Mouse (Mus musculus): ENCODE results near the gene Cnpy2. TPM values are rescaled to one million over a fixed set of nuclear protein-coding genes. Genes with fewer than 3 reads are reported as not detected.

Cnpy2 gene
- polyA plus RNA-seq, 1 experiment from 2014 or later = 349 TPM

- WGBS = 68% methylated on average over 6 of the region's 6 CpGs
- Histone ChIP-seq H3K4me3 (no peak overlapping the region), H3K9ac (no peak overlapping the region)
Measured at GRCm38 (mm10) chr10:128370021-128370420, 47.8 kb downstream of the Cnpy2 start.

DNA sequence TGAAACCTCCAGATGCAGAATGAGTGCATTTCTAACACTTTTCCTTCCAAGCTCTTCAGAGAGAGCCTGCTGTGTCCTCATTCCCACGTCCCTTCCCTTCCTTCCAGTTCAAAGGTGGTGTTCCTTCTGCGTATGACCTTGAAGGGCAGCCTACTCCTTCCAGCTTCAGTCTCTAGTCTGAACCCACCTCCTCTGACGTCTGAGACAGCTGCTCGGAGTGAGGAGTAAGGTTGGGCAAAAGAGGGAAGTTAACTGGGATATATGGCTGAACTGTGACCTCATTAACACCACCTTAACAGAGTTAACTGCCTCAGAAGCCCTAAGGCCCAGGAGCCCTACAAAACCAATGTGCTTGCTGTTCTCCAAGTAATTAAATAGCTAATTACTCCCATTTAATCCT is 48.3 kb downstream of the Cnpy2 start:
- Histone ChIP-seq H3K27ac (no peak overlapping the region), H3K27me3 (no peaks in the 10 kb centered on the region), H3K4me3 (no peak overlapping the region), H3K4me2 (no peak overlapping the region), H3K36me3 (peaks cover under 1% of the 10 kb centered on the region), H3K9me3 (no peaks in the 10 kb centered on the region), H3K4me1 (peaks cover 14% of the 10 kb centered on the region), H3K9ac (no peak overlapping the region)
- 50% methylated on average over 4 of the region's 4 CpGs for WGBS
- ATAC-seq (ENCODE audit: insufficient number of reproducible peaks, insufficient read depth, low FRiP score, low TSS enrichment, low read depth) = no peak

More at GRCm38 (mm10) chr10:128370021-128370420, 47.8 kb downstream of the Cnpy2 start:
- H3K4me1 ChIP-seq = peaks cover 14% of the 10 kb centered on the region
- no peak overlapping the region for H3K27ac ChIP-seq
- no peak overlapping the region for H3K4me2 ChIP-seq
- no peaks in the 10 kb centered on the region for H3K9me3 ChIP-seq
- peaks cover 7% of the 10 kb centered on the region for H3K36me3 ChIP-seq
- no peak for ATAC-seq (ENCODE audit: insufficient number of reproducible peaks, insufficient read depth, low FRiP score, low TSS enrichment, low read depth)
- no peaks in the 10 kb centered on the region for H3K27me3 ChIP-seq

DNA sequence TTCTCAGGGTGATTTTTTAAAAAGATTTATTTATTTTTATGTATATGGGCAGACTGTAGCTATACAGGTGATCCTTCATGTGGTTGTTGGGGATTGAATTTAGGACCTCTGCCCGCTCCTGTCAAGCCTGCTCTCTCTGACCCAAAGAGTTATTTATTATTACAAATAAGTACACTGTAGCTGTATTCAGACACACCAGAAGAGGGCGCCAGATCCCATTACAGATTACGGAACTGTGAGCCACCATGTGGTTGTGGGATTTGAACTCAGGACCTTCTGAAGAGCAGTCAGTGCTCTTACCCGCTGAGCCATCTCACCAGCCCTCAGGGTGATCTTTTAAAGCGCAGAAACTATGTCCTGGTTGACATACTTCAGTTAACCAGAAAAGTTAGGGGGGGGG is 49.9 kb downstream of the Cnpy2 start:
- Histone ChIP-seq H3K4me3 (no peak overlapping the region), H3K4me2 (no peak overlapping the region), H3K27me3 (no peaks in the 10 kb centered on the region), H3K9me3 (no peaks in the 10 kb centered on the region), H3K27ac (no peak overlapping the region), H3K9ac (no peak overlapping the region), H3K36me3 (no peaks in the 10 kb centered on the region), H3K4me1 (peaks cover 21% of the 10 kb centered on the region)
- no peak for ATAC-seq (ENCODE audit: insufficient number of reproducible peaks, insufficient read depth, low FRiP score, low TSS enrichment, low read depth)
- 79% methylated on average over 5 of the region's 5 CpGs for WGBS

GRCm38 (mm10) chr10:128372989-128373748 is 50.9 kb downstream of the Cnpy2 start:
- WGBS = 77% methylated on average over 6 of the region's 6 CpGs
- ATAC-seq (ENCODE audit: insufficient number of reproducible peaks, insufficient read depth, low FRiP score, low TSS enrichment, low read depth) = no peak
- no peak overlapping the region for H3K4me3 ChIP-seq
- no peak overlapping the region for H3K4me2 ChIP-seq
- no peak overlapping the region for H3K9ac ChIP-seq
- peaks cover 19% of the 10 kb centered on the region for H3K4me1 ChIP-seq
- H3K36me3 ChIP-seq = no peaks in the 10 kb centered on the region; the same call in 1 of the 2 replicates
- no peak overlapping the region for H3K27ac ChIP-seq
- no peaks in the 10 kb centered on the region for H3K9me3 ChIP-seq
- no peaks in the 10 kb centered on the region for H3K27me3 ChIP-seq

- Histone ChIP-seq H3K9me3 (no peaks in the 10 kb centered on the region), H3K4me1 (peaks cover 26% of the 10 kb centered on the region), H3K27ac (no peak overlapping the region), H3K36me3 (peaks cover 12% of the 10 kb centered on the region), H3K27me3 (no peaks in the 10 kb centered on the region), H3K4me3 (no peak overlapping the region), H3K4me2 (no peak overlapping the region), H3K9ac (no peak overlapping the region)
- ATAC-seq (ENCODE audit: insufficient number of reproducible peaks, insufficient read depth, low FRiP score, low TSS enrichment, low read depth) = no peak
- WGBS = 75% methylated on average over 6 of the region's 6 CpGs
Measured at GRCm38 (mm10) chr10:128374393-128374792, 52.1 kb downstream of the Cnpy2 start.

- Histone ChIP-seq H3K36me3 (peaks cover 29% of the 10 kb centered on the region), H3K4me2 (peak overlapping the region; percentile 81), H3K27me3 (no peaks in the 10 kb centered on the region), H3K4me3 (peak overlapping the region; percentile 95), H3K4me1 (peaks cover 26% of the 10 kb centered on the region), H3K9ac (peak overlapping the region; percentile 99), H3K9me3 (no peaks in the 10 kb centered on the region), H3K27ac (peak overlapping the region; percentile 97)
- WGBS = 51% methylated on average over 4 of the region's 4 CpGs
- no peak for ATAC-seq (ENCODE audit: insufficient number of reproducible peaks, insufficient read depth, low FRiP score, low TSS enrichment, low read depth)
Measured at GRCm38 (mm10) chr10:128376099-128376454, 53.8 kb downstream of the Cnpy2 start.

GRCm38 (mm10) chr10:128376455-128377211 is 54.4 kb downstream of the Cnpy2 start, which contains the start of gene Ankrd52:
Ankrd52 (plus strand) TSS chr10:128377115.
- ATAC-seq (ENCODE audit: insufficient number of reproducible peaks, insufficient read depth, low FRiP score, low TSS enrichment, low read depth) = peak; percentile 89
- H3K4me3 ChIP-seq = peak within 1 kb of the TSS; percentile 95
- peak within 1 kb of the TSS; percentile 99 for H3K9ac ChIP-seq
- H3K27ac ChIP-seq = peak within 1 kb of the TSS; percentile 97
- H3K4me1 ChIP-seq = peaks cover 26% of the 10 kb centered on the region
- under 1% methylated on average over 44 of the region's 73 CpGs for WGBS
- peak within 1 kb of the TSS; percentile 81 for H3K4me2 ChIP-seq
- H3K9me3 ChIP-seq = no peaks in the 10 kb centered on the region
- no peaks in the 10 kb centered on the region for H3K27me3 ChIP-seq
- H3K36me3 ChIP-seq = peaks cover 34% of the 10 kb centered on the region

Other genes starting within 250 kb of the Cnpy2 start
- gene Atp5b, start 239.2 kb upstream of the Cnpy2 start, polyA plus RNA-seq (2015; fragmentation: Nextera tagmentation; extraction: Ambion mirVana) = 1,953 and 2,050 TPM in 2 replicates
- gene Baz2a, start 230.9 kb upstream of the Cnpy2 start, polyA plus RNA-seq (2015; fragmentation: Nextera tagmentation; extraction: Ambion mirVana) = 10.9 and 11.4 TPM in 2 replicates
- gene Rbms2, start 142.2 kb upstream of the Cnpy2 start, polyA plus RNA-seq (2015; fragmentation: Nextera tagmentation; extraction: Ambion mirVana) = 39.7 and 42.2 TPM in 2 replicates
- 2.2 TPM in 2 replicates for gene Gls2, start 128.0 kb upstream of the Cnpy2 start, polyA plus RNA-seq (2015; fragmentation: Nextera tagmentation; extraction: Ambion mirVana)
- gene Spryd4, start 110.7 kb upstream of the Cnpy2 start, polyA plus RNA-seq (2015; fragmentation: Nextera tagmentation; extraction: Ambion mirVana) = 31.6 and 32.3 TPM in 2 replicates
- 0.14 and 0.51 TPM in 2 replicates for gene Mip, start 96.6 kb upstream of the Cnpy2 start, polyA plus RNA-seq (2015; fragmentation: Nextera tagmentation; extraction: Ambion mirVana)
- 65.4 and 79.4 TPM in 2 replicates for gene Timeless, start 90.4 kb upstream of the Cnpy2 start, polyA plus RNA-seq (2015; fragmentation: Nextera tagmentation; extraction: Ambion mirVana)
- gene Apon, start 68.4 kb upstream of the Cnpy2 start, polyA plus RNA-seq (2015; fragmentation: Nextera tagmentation; extraction: Ambion mirVana) = 0.58 and 0.62 TPM in 2 replicates
- 2.0 TPM in 1 of 2 replicates, not detected in the other for gene Apof, start 53.8 kb upstream of the Cnpy2 start, polyA plus RNA-seq (2015; fragmentation: Nextera tagmentation; extraction: Ambion mirVana)
- 15.7 and 19.0 TPM in 2 replicates for gene Stat2, start 51.9 kb upstream of the Cnpy2 start, polyA plus RNA-seq (2015; fragmentation: Nextera tagmentation; extraction: Ambion mirVana)
- 0.23 and 0.25 TPM in 2 replicates for gene Il23a, start 23.7 kb upstream of the Cnpy2 start, polyA plus RNA-seq (2015; fragmentation: Nextera tagmentation; extraction: Ambion mirVana)
- 31.8 and 32.3 TPM in 2 replicates for gene Pan2, start 19.1 kb upstream of the Cnpy2 start, polyA plus RNA-seq (2015; fragmentation: Nextera tagmentation; extraction: Ambion mirVana)
- gene Cs, start 15.3 kb downstream of the Cnpy2 start, polyA plus RNA-seq (2015; fragmentation: Nextera tagmentation; extraction: Ambion mirVana) = 160 and 179 TPM in 2 replicates
- gene Coq10a, start 46.5 kb downstream of the Cnpy2 start, polyA plus RNA-seq (2015; fragmentation: Nextera tagmentation; extraction: Ambion mirVana) = 13.1 and 16.2 TPM in 2 replicates
- gene Ankrd52, start 54.7 kb downstream of the Cnpy2 start, polyA plus RNA-seq (2015; fragmentation: Nextera tagmentation; extraction: Ambion mirVana) = 15.0 and 16.0 TPM in 2 replicates
- gene Slc39a5, start 78.8 kb downstream of the Cnpy2 start, polyA plus RNA-seq (2015; fragmentation: Nextera tagmentation; extraction: Ambion mirVana) = 0.20 and 0.92 TPM in 2 replicates
- 72.3 and 73.0 TPM in 2 replicates for gene Nabp2, start 89.0 kb downstream of the Cnpy2 start, polyA plus RNA-seq (2015; fragmentation: Nextera tagmentation; extraction: Ambion mirVana)
- 45.4 and 46.7 TPM in 2 replicates for gene Rnf41, start 89.2 kb downstream of the Cnpy2 start, polyA plus RNA-seq (2015; fragmentation: Nextera tagmentation; extraction: Ambion mirVana)
- gene Smarcc2, start 136.8 kb downstream of the Cnpy2 start, polyA plus RNA-seq (2015; fragmentation: Nextera tagmentation; extraction: Ambion mirVana) = 111 and 119 TPM in 2 replicates
- gene Myl6, start 171.7 kb downstream of the Cnpy2 start, polyA plus RNA-seq (2015; fragmentation: Nextera tagmentation; extraction: Ambion mirVana) = 961 and 1,001 TPM in 2 replicates
- gene Myl6b, start 176.2 kb downstream of the Cnpy2 start, polyA plus RNA-seq (2015; fragmentation: Nextera tagmentation; extraction: Ambion mirVana) = 2.8 and 4.0 TPM in 2 replicates
- gene Esyt1, start 203.4 kb downstream of the Cnpy2 start, polyA plus RNA-seq (2015; fragmentation: Nextera tagmentation; extraction: Ambion mirVana) = 21.4 and 23.1 TPM in 2 replicates
- 13.5 and 15.5 TPM in 2 replicates for gene Zc3h10, start 225.3 kb downstream of the Cnpy2 start, polyA plus RNA-seq (2015; fragmentation: Nextera tagmentation; extraction: Ambion mirVana)
- 4,323 and 4,329 TPM in 2 replicates for gene Rpl41, start 226.8 kb downstream of the Cnpy2 start, polyA plus RNA-seq (2015; fragmentation: Nextera tagmentation; extraction: Ambion mirVana)
- gene Pa2g4, start 243.5 kb downstream of the Cnpy2 start, polyA plus RNA-seq (2015; fragmentation: Nextera tagmentation; extraction: Ambion mirVana) = 188 and 206 TPM in 2 replicates